Mouse (Mus musculus): ENCODE results near the gene Krt80.

Krt80 gene

GRCm38 (mm10) chr15:101370101-101370911 is at the start of gene Krt80:
Krt80 (minus strand) TSS chr15:101370162.
- peak; percentile 91 to 97 for DNase-seq (ENCODE audit: inconsistent age in 2 of 2, low spot score in 1 of 2)

- no peak for DNase-seq (ENCODE audit: inconsistent age in 2 of 2, low spot score in 1 of 2)
These were observed 49.0 kb upstream of the Krt80 start for GRCm38 (mm10) chr15:101418950-101419349.

GRCm38 (mm10) chr15:101414807-101415565 is 45.0 kb upstream of the Krt80 start:
- DNase-seq (ENCODE audit: inconsistent age in 2 of 2, low spot score in 1 of 2) = no peak

GRCm38 (mm10) chr15:101413916-101414635 is 44.1 kb upstream of the Krt80 start:
- no peak for DNase-seq (ENCODE audit: inconsistent age in 2 of 2, low spot score in 1 of 2)

- no peak for DNase-seq (ENCODE audit: inconsistent age in 2 of 2, low spot score in 1 of 2)
These were observed 42.2 kb upstream of the Krt80 start for GRCm38 (mm10) chr15:101412188-101412587.

- DNase-seq (ENCODE audit: inconsistent age in 2 of 2, low spot score in 1 of 2) = no peak
These were observed 40.8 kb upstream of the Krt80 start, which contains the start of gene Krt7 for GRCm38 (mm10) chr15:101410775-101411174. Krt7 (plus strand) TSS chr15:101411043.

- DNase-seq (ENCODE audit: inconsistent age in 2 of 2, low spot score in 1 of 2) = no peak
These were observed 28.3 kb upstream of the Krt80 start for GRCm38 (mm10) chr15:101398269-101398668.

- DNase-seq (ENCODE audit: inconsistent age in 2 of 2, low spot score in 1 of 2) = no peak
These were observed 27.7 kb upstream of the Krt80 start for GRCm38 (mm10) chr15:101397683-101398082.

- DNase-seq (ENCODE audit: inconsistent age in 2 of 2, low spot score in 1 of 2) = no peak
These were observed 27.0 kb upstream of the Krt80 start for GRCm38 (mm10) chr15:101396921-101397320.

GRCm38 (mm10) chr15:101396466-101396865 is 26.5 kb upstream of the Krt80 start:
- no peak for DNase-seq (ENCODE audit: inconsistent age in 2 of 2, low spot score in 1 of 2)

GRCm38 (mm10) chr15:101394908-101395307 is 24.9 kb upstream of the Krt80 start:
- no peak for DNase-seq (ENCODE audit: inconsistent age in 2 of 2, low spot score in 1 of 2)

GRCm38 (mm10) chr15:101392251-101392650 is 22.3 kb upstream of the Krt80 start:
- no peak for DNase-seq (ENCODE audit: inconsistent age in 2 of 2, low spot score in 1 of 2)

- no peak for DNase-seq (ENCODE audit: inconsistent age in 2 of 2, low spot score in 1 of 2)
These were observed 20.2 kb upstream of the Krt80 start for GRCm38 (mm10) chr15:101390203-101390602.

GRCm38 (mm10) chr15:101388034-101388541 is 18.1 kb upstream of the Krt80 start:
- peak in 1 of 2 experiments; percentile 57 for DNase-seq (ENCODE audit: inconsistent age in 2 of 2, low spot score in 1 of 2)

GRCm38 (mm10) chr15:101387176-101387575 is 17.2 kb upstream of the Krt80 start:
- DNase-seq (ENCODE audit: inconsistent age in 2 of 2, low spot score in 1 of 2) = peak in 1 of 2 experiments; percentile 51

GRCm38 (mm10) chr15:101385064-101385463 is 15.1 kb upstream of the Krt80 start:
- DNase-seq (ENCODE audit: inconsistent age in 2 of 2, low spot score in 1 of 2) = peak in 1 of 2 experiments; percentile 20

GRCm38 (mm10) chr15:101384610-101385009 is 14.6 kb upstream of the Krt80 start:
- DNase-seq (ENCODE audit: inconsistent age in 2 of 2, low spot score in 1 of 2) = no peak

- peak in 1 of 2 experiments; percentile 42 for DNase-seq (ENCODE audit: inconsistent age in 2 of 2, low spot score in 1 of 2)
These were observed 12.8 kb upstream of the Krt80 start for GRCm38 (mm10) chr15:101382811-101383210.

GRCm38 (mm10) chr15:101381758-101382157 is 11.8 kb upstream of the Krt80 start:
- peak; percentile 53 to 68 for DNase-seq (ENCODE audit: inconsistent age in 2 of 2, low spot score in 1 of 2)

GRCm38 (mm10) chr15:101378646-101379045 is 8.7 kb upstream of the Krt80 start:
- DNase-seq (ENCODE audit: inconsistent age in 2 of 2, low spot score in 1 of 2) = no peak

GRCm38 (mm10) chr15:101376776-101377061 is 6.8 kb upstream of the Krt80 start:
- DNase-seq (ENCODE audit: inconsistent age in 2 of 2, low spot score in 1 of 2) = no peak

Data from adrenal gland, adult (tissue).